Mouse (Mus musculus) C2C12 (cell line): Measurements from ENCODE around the gene 3110082I17Rik. TPM values are rescaled to one million over a fixed set of nuclear protein-coding genes. Genes with fewer than 3 reads are reported as not detected.
"Not testable (repeated sequence)": the region's sequence is repeated elsewhere in the genome, so short reads cannot be mapped to it uniquely, and the experiment has no call there.

ENCODE experiments used
- H3K27me3 ChIP-seq: one replicate; pipeline ENCODE4 v1.6.1; 2011; ENCODE audit not compliant: control insufficient read depth, insufficient read depth, insufficient read length
- H3K36me3 ChIP-seq: one replicate; pipeline ENCODE4 v1.6.1; 2011; ENCODE audit not compliant: control insufficient read depth, insufficient read depth
- H3K4me3 ChIP-seq: one replicate; pipeline ENCODE4 v1.5.1; 2011; ENCODE audit warnings: mild to moderate bottlenecking, control low read depth; ENCODE audit not compliant: poor library complexity, insufficient read depth, severe bottlenecking
- H3K79me2 ChIP-seq: one replicate; pipeline ENCODE4 v1.6.1; 2011; ENCODE audit not compliant: control insufficient read depth, insufficient read depth
- H3K79me3 ChIP-seq: one replicate; pipeline ENCODE4 v1.6.1; 2011; ENCODE audit warnings: low read depth, control low read depth
- H3ac ChIP-seq: one replicate; pipeline ENCODE3; 2011; ENCODE audit warnings: low read depth; ENCODE audit not compliant: control insufficient read depth, insufficient read length
- CEBPB ChIP-seq: IDR thresholded peaks from one replicate; pipeline ENCODE4 v1.6.1; 2011; ENCODE audit warnings: low read depth, mild to moderate bottlenecking, control low read depth, moderate library complexity
- CTCF ChIP-seq: IDR thresholded peaks from one replicate; pipeline ENCODE4 v1.5.1; 2011; ENCODE audit not compliant: control insufficient read depth, insufficient read depth, insufficient read length
- FOSL1 ChIP-seq: IDR thresholded peaks from one replicate; pipeline ENCODE4 v1.8.0; 2011; ENCODE audit warnings: mild to moderate bottlenecking, low read length; ENCODE audit not compliant: poor library complexity, insufficient read depth, severe bottlenecking
- MAX ChIP-seq: IDR thresholded peaks from one replicate; pipeline ENCODE4 v1.6.1; 2011; ENCODE audit warnings: mild to moderate bottlenecking, control low read depth
- MYOD1 ChIP-seq: IDR thresholded peaks from one replicate; pipeline ENCODE4 v1.6.1; 2011; ENCODE audit warnings: low read depth; ENCODE audit not compliant: control insufficient read depth, insufficient read length
- MYOG ChIP-seq: IDR thresholded peaks from one replicate; pipeline ENCODE4 v1.6.1; 2011; ENCODE audit not compliant: control insufficient read depth, insufficient read length; ENCODE audit errors: extremely low read depth
- USF1 ChIP-seq: IDR thresholded peaks from one replicate; pipeline ENCODE4 v1.6.1; 2011; ENCODE audit warnings: low read depth, mild to moderate bottlenecking, control low read depth, moderate library complexity
- polyA plus RNA-seq: library from polyadenylated mRNA; unstranded; fragments of >200 nt; fragmentation: generic; extraction: Trizol; gene quantifications from one replicate; pipeline ENCODE4 v1.2.1, GENCODE M21; 2012; ENCODE audit warnings: missing spikeins

The 3110082I17Rik gene
- polyA plus RNA-seq, 1 experiment = 31.4 TPM

DNA sequence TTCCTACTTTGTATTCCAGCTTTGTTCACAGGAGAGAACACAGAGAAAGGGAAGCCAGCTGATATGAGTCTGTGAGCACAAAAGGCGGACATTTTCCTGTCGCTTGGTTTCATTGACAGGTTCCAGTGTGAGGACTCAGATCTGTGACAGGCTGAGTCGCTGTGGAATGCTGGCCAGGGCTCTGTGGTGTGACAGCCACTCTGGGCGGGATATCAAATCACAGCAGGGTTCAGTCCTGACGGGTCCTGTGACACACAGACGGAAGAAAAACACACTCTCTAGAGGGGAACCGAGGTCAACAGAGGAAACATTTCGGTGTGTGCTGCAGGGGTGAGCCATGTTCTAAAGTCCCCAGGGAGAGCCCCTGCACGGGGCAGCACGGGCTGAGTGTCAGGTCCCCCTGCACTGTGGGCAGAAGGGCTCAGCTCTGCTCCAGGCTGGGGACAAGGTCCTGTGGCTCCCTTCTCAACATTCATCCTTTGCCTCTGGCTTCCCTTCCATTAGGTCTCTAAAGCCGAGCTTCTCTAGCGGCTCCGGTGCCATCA, 122.4 kb downstream of the 3110082I17Rik start:
- Histone ChIP-seq H3K79me3 (peaks cover 2% of the 10 kb centered on the region), H3K79me2 (no peaks in the 10 kb centered on the region), H3K27me3 (no peaks in the 10 kb centered on the region), H3K4me3 (no peak overlapping the region), H3ac (no peak overlapping the region), H3K36me3 (peaks cover 36% of the 10 kb centered on the region)
- TF ChIP-seq CEBPB = no peak
- no peak for TF ChIP-seq MYOD1
- TF ChIP-seq MYOG = no peak
- TF ChIP-seq USF1 = no peak
- no peak for TF ChIP-seq CTCF
- TF ChIP-seq FOSL1 = no peak
- no peak for TF ChIP-seq MAX

DNA sequence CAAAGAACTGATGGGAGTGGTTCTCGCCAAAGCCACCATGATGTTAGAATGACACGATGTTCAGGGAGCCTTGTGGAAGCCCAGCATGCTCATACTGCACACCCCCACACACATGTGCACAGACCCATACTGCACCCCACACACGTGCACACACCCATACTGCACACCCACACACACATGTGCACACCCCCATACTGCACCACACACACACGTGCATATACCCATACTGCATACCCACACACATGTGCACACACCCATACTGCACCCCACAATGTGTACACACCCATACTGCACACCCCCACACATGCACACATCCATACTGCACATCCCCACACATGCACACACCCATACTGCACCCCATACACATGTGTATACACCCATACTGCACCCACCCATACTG, 124.7 kb downstream of the 3110082I17Rik start:
- peaks cover 20% of the 10 kb centered on the region for H3K36me3 ChIP-seq
- no peak overlapping the region for H3K4me3 ChIP-seq
- no peak for TF ChIP-seq FOSL1
- no peak for TF ChIP-seq CEBPB
- no peak for TF ChIP-seq MYOG
- TF ChIP-seq MYOD1 = no peak
- no peak for TF ChIP-seq MAX
- no peak for TF ChIP-seq CTCF
- no peak for TF ChIP-seq USF1
- H3K79me3 ChIP-seq = no peaks in the 10 kb centered on the region
- H3K79me2 ChIP-seq = no peaks in the 10 kb centered on the region
- H3K27me3 ChIP-seq = no peaks in the 10 kb centered on the region
- no peak overlapping the region for H3ac ChIP-seq

DNA sequence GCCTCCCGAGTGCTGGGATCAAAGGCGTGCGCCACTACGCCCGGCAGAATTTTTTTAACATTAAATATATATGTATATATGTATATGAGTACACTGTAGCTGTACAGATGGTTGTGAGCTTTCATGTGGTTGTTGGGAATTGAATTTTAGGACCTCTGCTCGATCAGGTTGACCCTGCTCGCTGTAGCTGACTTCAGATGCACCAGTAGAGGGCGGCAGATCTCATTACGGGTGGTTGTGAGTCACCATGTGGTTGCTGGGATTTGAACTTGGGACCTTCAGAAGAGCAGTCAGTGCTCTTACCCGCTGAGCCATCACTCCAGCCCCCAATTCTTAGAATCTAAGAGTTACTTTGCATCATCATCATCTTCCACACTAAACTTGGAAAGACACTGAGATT, 125.9 kb downstream of the 3110082I17Rik start:
- H3K4me3 ChIP-seq, H3K79me2 ChIP-seq, H3K79me3 ChIP-seq, H3K27me3 ChIP-seq, H3ac ChIP-seq: not testable (repeated sequence)
- H3K36me3 ChIP-seq = peaks cover 15% of the 10 kb centered on the region

DNA sequence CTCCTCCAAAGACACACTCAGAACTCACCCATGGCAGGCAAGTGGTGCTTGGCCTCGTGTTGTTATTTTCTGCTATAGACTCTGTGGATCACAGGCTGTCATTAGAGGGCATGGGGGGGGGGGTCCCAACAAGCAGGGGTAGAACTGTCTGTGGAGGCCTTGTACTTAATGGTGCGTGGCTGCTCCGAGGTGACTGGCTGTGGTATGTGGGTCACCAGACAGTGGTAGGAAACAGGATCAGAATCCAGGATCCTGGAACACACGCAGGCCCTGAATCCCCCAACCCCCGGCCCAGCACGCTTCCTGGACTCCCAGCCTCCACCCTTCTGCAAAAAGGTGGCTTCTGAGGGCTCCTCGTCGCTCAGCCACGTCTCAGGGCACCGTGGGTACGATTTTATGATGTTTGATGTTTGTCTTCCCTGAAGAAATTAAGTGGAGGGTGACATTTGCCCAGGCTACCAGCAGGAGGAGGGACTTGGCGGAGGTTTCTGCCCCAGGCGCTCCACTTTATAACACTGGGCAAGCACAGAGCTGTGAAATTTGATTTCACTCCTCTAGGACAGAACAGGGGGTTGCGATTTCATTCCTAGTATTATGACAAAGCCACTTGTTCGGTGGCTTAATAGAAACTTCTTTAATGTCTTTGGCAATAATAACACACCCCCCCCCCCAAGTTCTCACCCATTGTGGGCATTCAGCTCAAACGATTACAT, 126.9 kb downstream of the 3110082I17Rik start:
- H3K79me3 ChIP-seq = no peaks in the 10 kb centered on the region
- no peak overlapping the region for H3K4me3 ChIP-seq
- no peaks in the 10 kb centered on the region for H3K79me2 ChIP-seq
- H3K36me3 ChIP-seq = peaks cover 10% of the 10 kb centered on the region
- H3ac ChIP-seq = no peak overlapping the region
- H3K27me3 ChIP-seq = no peaks in the 10 kb centered on the region
- TF ChIP-seq MYOD1 (no peak), USF1 (no peak), MAX (no peak), CTCF (no peak), MYOG (no peak), FOSL1 (no peak), CEBPB (no peak)

DNA sequence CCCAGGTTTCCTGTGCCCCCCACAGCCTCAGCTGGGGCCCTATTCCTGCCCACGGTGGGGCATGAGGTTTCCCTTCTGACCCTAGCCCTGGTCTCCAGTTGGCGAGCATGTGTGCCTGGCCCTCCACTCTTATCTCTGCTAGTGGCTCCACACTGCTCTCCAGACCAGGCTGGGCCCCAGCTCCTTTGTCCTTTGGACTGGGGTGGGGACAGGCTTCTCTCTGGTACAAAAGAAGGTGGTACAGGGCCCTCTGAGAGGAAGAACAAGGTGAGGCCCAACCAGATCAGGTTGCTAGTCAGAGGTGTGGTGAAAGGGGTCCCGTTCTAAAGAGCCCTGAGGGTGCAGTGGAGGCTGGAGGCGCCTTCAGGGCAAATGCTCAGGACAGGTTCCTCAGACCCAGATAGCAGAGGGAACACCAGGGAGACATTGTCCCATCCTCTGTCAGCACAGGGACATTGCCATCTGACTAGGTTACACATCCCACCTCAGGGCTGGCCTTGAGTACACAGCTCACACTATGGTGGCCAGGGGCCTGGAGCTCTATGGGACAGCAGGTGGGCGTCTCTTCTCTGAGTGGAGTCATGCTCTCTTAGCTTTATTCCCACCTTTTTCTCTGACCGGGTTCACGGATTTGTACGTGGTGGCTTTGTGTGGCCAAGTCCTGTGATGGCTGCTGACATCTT, 127.6 kb downstream of the 3110082I17Rik start:
- Histone ChIP-seq H3K4me3 (no peak overlapping the region), H3K27me3 (no peaks in the 10 kb centered on the region), H3ac (no peak overlapping the region), H3K79me3 (no peaks in the 10 kb centered on the region), H3K79me2 (no peaks in the 10 kb centered on the region), H3K36me3 (peaks cover 7% of the 10 kb centered on the region)
- TF ChIP-seq MAX = no peak
- no peak for TF ChIP-seq MYOD1
- TF ChIP-seq USF1 = no peak
- no peak for TF ChIP-seq MYOG
- no peak for TF ChIP-seq FOSL1
- TF ChIP-seq CTCF = no peak
- no peak for TF ChIP-seq CEBPB

DNA sequence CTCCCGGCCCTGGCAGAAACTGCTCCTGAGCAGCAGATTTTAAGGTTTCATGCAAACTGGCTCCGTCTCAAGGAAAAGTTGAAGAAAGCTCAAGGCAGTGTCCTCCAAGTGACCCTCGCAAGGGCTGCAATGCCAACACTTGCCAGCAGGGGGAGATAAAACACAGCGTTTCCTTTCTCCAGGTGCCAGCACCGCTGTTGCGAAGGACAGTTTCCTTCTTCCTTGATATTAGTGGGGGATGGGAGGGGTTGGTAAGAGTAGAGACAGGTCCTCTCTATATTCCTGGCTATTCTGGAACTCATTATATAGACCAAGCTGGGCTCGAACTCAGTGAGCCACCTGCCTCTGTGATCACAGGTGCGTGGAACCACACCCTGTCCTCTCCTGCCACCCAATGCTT, 128.6 kb downstream of the 3110082I17Rik start:
- Histone ChIP-seq H3K27me3 (peaks cover 5% of the 10 kb centered on the region), H3K79me2 (no peaks in the 10 kb centered on the region), H3K4me3 (no peak overlapping the region), H3K36me3 (no peaks in the 10 kb centered on the region), H3K79me3 (no peaks in the 10 kb centered on the region), H3ac (no peak overlapping the region)
- TF ChIP-seq CEBPB (no peak), CTCF (peak; percentile 78)
